Mouse (Mus musculus): ENCODE data around the gene 4933436I01Rik.

4933436I01Rik gene

GRCm38 (mm10) chrX:67921350-67921749, at the start of gene 4933436I01Rik:
Gene 4933436I01Rik, minus strand, starts transcription at chrX:67921450.
- DNase-seq = no peak

GRCm38 (mm10) chrX:67924769-67925470, 3.7 kb upstream of the 4933436I01Rik start:
- peak; percentile 5 to 28 for DNase-seq

GRCm38 (mm10) chrX:67883406-67883805, 37.8 kb downstream of the 4933436I01Rik start:
- no peak for DNase-seq

Data from cerebellum, postnatal 10 days (tissue).